8 mouse cellular contexts compared by ENCODE assay signal in genomic region chr6:31398431-31399205, GRCm38 (mm10). TPM values are rescaled to one million over a fixed set of nuclear protein-coding genes. Genes with fewer than 3 reads are reported as not detected.
DNase-seq lines count a peak whose midpoint lies in the region; ATAC-seq and TF ChIP-seq lines count a peak whose summit lies in the region.

Mkln1 (plus strand) TSS chr6:31398735.

- H3K4me1 ChIP-seq in cortical plate, adult 2 months (ENCODE audit: control insufficient read depth, insufficient read depth, low read length), result peaks cover 11% of the 10 kb centered on the region

- TF ChIP-seq POLR2A in cortical plate, adult 2 months (IDR thresholded peaks at IDR 0.05; ENCODE audit: extremely low read depth, insufficient read depth, low read length), result peak; percentile 48; the same call in 1 of the 2 replicates

- DNase-seq in gastrocnemius, postnatal 10 days, result peak; percentile 92
- peak; percentile 89 for DNase-seq in induced T-regulatory cell, adult 2 months (ENCODE audit: low read depth)
- peak; percentile 53 to 89 for DNase-seq in left cerebral cortex, adult 9 months (ENCODE audit: low spot score in 2 of 2)
- DNase-seq in right cerebral cortex, postnatal 14 days, result peak; percentile 90
- DNase-seq in urinary bladder, postnatal 36 days (ENCODE audit: low spot score in 2 of 2), result peak; percentile 87 to 89

- ATAC-seq in activated CD4-positive, CD25-positive, alpha-beta regulatory T cell, adult 4 months, result peak; percentile 90
- peak; percentile 86 for ATAC-seq in megakaryocyte progenitor cell, adult 5-6 weeks (replicated peaks; ENCODE audit: poor library complexity)

- H3K4me3 ChIP-seq in cortical plate, adult 2 months (ENCODE audit: insufficient read depth, low read length), result peak within 1 kb of the TSS; percentile 93

- TF ChIP-seq CTCF in cortical plate, adult 2 months (IDR thresholded peaks at IDR 0.05; ENCODE audit: extremely low read depth, insufficient read depth, low read length), result no peak

- peak within 1 kb of the TSS; percentile 90 for H3K27ac ChIP-seq in cortical plate, adult 2 months (ENCODE audit: insufficient read depth, low read length)

RNA-seq across cellular contexts. Expression of gene Mkln1, which starts in this region (rescaled TPM):
- 100 to 1,000 TPM; 325 to 326 TPM for polyA plus RNA-seq in activated CD4-positive, CD25-positive, alpha-beta regulatory T cell, adult 4 months (2017; shearing (Covaris generic))
- 48.2 and 49.8 TPM in 2 replicates for polyA plus RNA-seq in cortical plate, adult 2 months (2012; rRNA removed)
- total RNA-seq in gastrocnemius, postnatal 10 days (2021), result 100 to 1,000 TPM; 104 to 118 TPM
- 131 and 135 TPM in 2 replicates for total RNA-seq in megakaryocyte progenitor cell, adult 5-6 weeks (2015)
- total RNA-seq in megakaryocyte progenitor cell, adult 5-6 weeks (2017), result 142 and 172 TPM in 2 replicates

Comparison
In these comparisons a context has a peak if more than half of its experiments do, and no peak if none do; other contexts are left out.
1. Peak in every context shown above with its lines: DNase-seq, ATAC-seq, H3K4me3 ChIP-seq and H3K27ac ChIP-seq.